Mouse (Mus musculus): ENCODE results near the gene Cd101. TPM values are rescaled to one million over a fixed set of nuclear protein-coding genes. Genes with fewer than 3 reads are reported as not detected.

Cd101 gene
- total RNA-seq, 2 experiments from 2014 or later, result 0.74 to 1.0 TPM

DNA sequence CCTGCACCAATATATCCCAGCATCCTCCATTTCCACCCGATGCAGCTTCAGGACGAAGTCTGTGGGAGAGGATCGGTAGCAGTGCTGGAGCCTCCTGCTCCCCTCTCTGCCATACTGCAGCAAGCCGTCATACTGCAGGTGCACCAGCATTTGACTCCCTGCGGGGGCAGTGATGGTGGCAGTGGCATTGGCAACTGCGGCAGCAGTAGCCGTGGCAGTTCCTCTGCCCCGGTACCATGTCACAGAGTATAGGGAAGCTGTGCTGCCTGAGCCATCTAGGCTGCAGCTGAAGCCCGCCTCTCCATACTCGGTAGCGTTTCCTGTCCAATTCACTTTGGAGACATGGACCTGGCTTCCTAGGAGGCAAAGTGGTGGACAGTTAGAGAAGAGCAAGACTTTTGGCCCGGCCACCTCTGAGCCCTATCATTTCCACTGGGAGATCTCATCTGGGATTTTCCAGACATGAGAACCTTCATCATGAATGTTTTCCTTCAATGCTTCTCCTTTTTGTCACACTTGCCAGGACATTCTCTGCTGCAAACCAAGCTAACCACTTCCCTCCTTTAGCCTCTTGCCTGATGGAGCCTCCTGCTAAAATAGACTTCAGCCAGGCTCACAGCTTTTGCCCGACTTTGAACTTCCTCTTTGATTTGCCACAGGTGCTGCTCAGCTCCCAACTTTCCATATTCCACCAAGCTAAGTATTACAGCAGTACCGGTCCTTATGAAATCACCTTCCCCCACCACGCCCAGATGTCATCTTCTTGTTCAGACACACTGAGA, 25.6 kb downstream of the Cd101 start:
- DNase-seq, result no peak

DNA sequence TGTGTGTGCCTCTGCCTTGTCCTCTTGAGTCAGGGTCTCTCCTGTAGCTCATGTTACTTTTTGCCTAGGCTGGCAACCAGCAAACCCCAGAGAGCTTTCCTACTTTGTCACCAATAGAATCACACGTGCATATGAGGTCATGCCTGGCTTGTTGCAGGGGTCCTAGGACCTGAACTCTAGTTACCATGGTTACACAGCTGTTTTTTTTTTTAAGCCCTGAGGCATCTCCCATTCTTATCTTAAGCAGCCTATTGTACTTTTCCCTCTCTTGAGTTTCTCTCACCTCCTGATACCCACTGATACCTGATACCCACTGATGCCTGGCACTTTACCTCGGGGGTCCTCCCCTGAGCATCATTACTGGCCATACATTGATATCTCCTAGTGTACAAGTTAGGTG, 29.6 kb downstream of the Cd101 start:
- DNase-seq, result no peak

GRCm38 (mm10) chr3:100998904-100999340, 30.4 kb downstream of the Cd101 start:
- DNase-seq, result peak; percentile 85

- DNase-seq, result peak; percentile 59
Observed at GRCm38 (mm10) chr3:100997785-100998570, 31.4 kb downstream of the Cd101 start.

DNA sequence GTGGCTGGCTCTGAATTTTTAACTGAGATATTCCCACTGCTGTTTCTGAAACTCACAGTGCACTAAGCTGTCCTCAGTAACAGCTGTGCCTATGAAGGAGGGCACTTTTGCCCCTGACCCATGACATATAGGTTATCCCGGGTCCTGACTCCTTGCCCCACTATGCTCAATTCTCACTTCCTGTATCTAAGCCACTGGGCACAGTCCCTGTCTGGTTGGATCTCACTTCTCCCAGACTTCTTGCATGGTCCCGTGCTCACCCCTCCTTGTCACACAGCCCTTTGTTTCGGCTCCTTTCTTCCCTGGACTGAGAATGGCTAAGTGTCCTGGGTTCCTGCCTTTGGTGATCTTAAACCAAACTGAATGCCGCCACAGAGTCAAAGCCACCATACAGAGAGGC, 35.1 kb downstream of the Cd101 start:
- DNase-seq, result no peak

DNA sequence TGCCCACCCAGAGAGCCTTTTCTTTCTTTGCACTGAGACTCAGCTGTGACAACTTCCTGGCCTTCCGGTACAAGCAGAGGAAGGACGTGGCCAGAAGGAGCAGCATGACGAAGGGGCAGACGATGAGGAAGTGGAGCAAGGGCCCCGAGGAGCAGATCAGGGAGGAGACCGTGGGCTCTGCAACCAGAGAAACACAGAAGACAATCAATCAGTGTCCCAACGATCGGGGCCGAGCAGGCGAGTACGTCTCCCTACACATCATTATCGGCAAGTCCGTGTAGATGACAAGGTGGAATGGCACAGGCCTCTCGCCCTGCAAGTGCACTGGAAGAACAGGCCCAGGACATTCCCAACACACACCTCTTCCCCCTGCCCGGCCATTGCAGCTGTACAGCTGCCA, 35.6 kb downstream of the Cd101 start:
- peak; percentile 40 for DNase-seq

- DNase-seq, result peak; percentile 35
Observed at GRCm38 (mm10) chr3:100993158-100993557, 36.2 kb downstream of the Cd101 start.

DNA sequence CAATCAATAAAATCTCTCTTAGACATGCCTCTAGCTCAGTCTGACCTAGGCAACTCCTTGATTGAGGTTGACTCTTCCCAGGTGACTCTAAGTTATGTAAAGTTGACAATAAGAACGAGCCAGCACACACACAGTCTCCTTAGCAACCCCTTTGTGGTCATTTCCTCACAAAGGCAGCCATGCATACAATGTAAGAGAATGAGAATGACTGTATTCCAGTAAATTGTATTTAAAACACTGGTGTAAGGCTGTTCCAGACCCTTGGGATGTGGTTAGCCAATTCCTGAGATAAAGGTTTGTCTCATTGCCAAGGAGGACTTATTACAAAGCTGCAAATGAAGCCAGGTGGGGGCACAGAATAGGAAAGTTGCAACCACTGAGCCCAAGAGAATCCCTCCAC, 39.1 kb downstream of the Cd101 start:
- no peak for DNase-seq

GRCm38 (mm10) chr3:100989417-100989816, 39.9 kb downstream of the Cd101 start:
- no peak for DNase-seq

- DNase-seq, result no peak
Observed at GRCm38 (mm10) chr3:100979290-100979689, 50.1 kb downstream of the Cd101 start.

DNA sequence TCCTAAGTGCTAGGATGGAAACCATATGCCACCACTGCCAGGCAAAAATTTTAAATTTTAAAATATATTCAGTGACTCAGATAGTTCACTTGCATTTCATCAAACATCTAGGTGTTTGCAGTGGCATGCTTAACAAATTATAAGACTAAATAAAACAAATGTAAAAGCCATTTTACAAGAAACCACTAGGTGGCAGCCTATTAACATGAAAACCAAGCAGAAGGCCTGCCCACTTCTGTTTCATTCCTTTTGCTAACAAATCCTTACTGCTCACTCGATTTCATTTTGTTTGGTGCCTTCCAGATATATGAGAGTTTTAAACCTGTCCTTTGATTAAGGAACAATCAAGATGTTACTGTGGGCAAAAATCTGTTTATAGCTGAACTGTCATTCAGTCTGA, 55.5 kb downstream of the Cd101 start:
- no peak for DNase-seq

- peak; percentile 96 for DNase-seq
Observed at GRCm38 (mm10) chr3:100969176-100969917, 60.0 kb downstream of the Cd101 start, which contains the start of gene Ttf2. Gene Ttf2 (minus strand): TSS chr3:100969663.

- DNase-seq, result peak; percentile 68
Observed at GRCm38 (mm10) chr3:100963849-100964542, 65.4 kb downstream of the Cd101 start.

- no peak for DNase-seq
Observed at GRCm38 (mm10) chr3:100961501-100961900, 67.9 kb downstream of the Cd101 start.

GRCm38 (mm10) chr3:100961007-100961406, 68.3 kb downstream of the Cd101 start:
- peak; percentile 29 for DNase-seq

- no peak for DNase-seq
Observed at GRCm38 (mm10) chr3:100954616-100955015, 74.7 kb downstream of the Cd101 start.

DNA sequence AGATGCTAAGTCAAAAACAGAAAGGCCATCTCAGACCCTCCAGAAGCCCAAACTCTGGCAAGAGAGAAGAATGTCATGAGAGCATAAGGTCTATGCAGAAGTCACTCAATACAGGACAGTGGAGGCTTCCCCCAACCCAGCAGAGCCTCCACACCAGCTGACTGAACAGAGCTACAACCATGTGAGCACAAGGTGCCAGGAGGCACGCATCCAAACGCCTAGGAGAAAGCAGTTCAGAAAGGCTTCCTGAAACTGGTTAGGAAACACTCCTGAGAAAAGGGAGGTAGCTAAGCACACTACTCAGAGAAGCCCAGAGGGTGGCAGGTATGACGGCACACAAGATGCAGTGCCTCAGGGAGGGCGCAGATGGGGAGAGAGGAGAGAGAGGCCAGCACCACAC, 77.8 kb downstream of the Cd101 start:
- DNase-seq, result no peak

- no peak for DNase-seq
Observed at GRCm38 (mm10) chr3:100947286-100947685, 82.1 kb downstream of the Cd101 start.
